Mouse (Mus musculus): ENCODE measurements at regions not wholly inside any gene's neighbourhood (a gene's known extent, or its start where the extent isn't known, plus 50 kb on each side); places are given as distances from the start of the nearest gene placed in this dataset.

DNA sequence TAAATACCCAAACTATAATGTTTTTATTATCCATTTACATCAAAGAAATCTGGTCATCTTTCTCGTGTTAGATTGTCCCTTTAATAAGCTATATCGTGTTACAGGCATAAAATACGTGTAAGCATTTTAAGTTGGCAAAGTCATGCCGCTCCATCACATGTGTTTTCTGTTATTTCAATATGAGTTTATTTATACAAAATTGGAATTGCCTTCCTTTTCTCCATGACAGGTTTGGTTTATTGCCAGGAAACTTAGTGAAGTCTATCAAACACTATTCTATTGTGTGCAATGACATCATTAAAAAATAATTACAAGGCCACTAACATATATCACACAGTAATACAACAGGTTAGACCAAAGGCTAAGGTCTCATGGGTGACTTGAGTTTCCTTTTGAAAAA, 400.8 kb upstream of the Zic4 start:
- 0 out of 2 replicates have a peak, but pooled peaks have one; percentile 32 for ATAC-seq (ENCODE audit: low FRiP score, low read depth)
- Histone ChIP-seq H3K4me2 (replicated peaks) (no peak overlapping the region), H3K9ac (no peak overlapping the region), H3K4me1 (no peaks in the 10 kb centered on the region), H3K36me3 (no peaks in the 10 kb centered on the region), H3K27ac (no peak overlapping the region), H3K27me3 (no peaks in the 10 kb centered on the region), H3K9me3 (no peaks in the 10 kb centered on the region), H3K4me3 (no peak overlapping the region)
- 32% methylated on average over 4 of the region's 4 CpGs for WGBS

DNA sequence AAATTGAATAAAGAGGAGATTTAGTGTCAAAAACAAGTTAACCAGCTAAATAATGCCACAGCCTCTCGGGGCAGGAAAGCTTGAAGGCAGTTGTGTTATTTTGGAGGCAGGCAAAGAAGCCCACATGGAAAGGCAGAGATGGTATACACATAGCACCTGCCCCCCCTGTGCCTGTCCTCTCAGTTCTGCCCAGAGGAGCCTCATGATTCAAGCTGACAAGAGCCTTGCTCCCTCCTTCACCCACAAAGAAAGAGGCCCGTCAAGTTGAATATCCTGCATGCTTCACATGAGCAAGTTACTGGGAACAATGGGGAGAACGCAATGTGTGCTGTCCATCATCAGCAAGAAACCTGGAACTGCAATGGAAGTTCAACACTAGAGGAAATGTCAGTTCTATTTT, 398.2 kb upstream of the Zic4 start:
- Histone ChIP-seq H3K27ac (no peak overlapping the region), H3K36me3 (no peaks in the 10 kb centered on the region), H3K4me2 (replicated peaks) (no peak overlapping the region), H3K9ac (no peak overlapping the region), H3K4me3 (no peak overlapping the region), H3K27me3 (no peaks in the 10 kb centered on the region), H3K4me1 (no peaks in the 10 kb centered on the region), H3K9me3 (no peaks in the 10 kb centered on the region)
- ATAC-seq (ENCODE audit: low FRiP score, low read depth) = no peak
- 78% methylated on average over 3 of the region's 3 CpGs for WGBS

DNA sequence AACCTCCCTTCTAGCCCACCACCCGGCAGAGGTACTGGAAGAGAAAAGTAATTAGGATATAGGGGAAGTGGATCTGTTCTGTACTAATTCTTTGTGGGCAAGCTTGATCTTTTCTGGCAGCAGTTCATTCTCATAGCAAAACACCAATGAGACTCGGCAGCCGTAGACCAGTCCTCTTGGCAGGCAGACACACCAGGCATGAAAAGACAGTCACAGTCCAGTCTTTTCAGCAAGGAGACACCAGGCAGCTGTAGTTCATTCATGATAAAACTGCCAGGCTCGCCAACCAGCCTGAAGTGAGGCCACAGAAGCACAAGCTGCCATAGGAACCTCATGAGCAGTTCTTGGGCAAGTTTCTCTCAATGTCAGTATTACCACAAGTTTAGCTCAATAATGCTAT, 383.5 kb upstream of the Zic4 start:
- Histone ChIP-seq H3K27me3 (no peaks in the 10 kb centered on the region), H3K4me2 (replicated peaks) (no peak overlapping the region), H3K9me3 (no peaks in the 10 kb centered on the region), H3K4me3 (no peak overlapping the region), H3K4me1 (no peaks in the 10 kb centered on the region), H3K36me3 (no peaks in the 10 kb centered on the region), H3K9ac (no peak overlapping the region), H3K27ac (no peak overlapping the region)
- 82% methylated on average over 4 of the region's 4 CpGs for WGBS
- no peak for ATAC-seq (ENCODE audit: low FRiP score, low read depth)

DNA sequence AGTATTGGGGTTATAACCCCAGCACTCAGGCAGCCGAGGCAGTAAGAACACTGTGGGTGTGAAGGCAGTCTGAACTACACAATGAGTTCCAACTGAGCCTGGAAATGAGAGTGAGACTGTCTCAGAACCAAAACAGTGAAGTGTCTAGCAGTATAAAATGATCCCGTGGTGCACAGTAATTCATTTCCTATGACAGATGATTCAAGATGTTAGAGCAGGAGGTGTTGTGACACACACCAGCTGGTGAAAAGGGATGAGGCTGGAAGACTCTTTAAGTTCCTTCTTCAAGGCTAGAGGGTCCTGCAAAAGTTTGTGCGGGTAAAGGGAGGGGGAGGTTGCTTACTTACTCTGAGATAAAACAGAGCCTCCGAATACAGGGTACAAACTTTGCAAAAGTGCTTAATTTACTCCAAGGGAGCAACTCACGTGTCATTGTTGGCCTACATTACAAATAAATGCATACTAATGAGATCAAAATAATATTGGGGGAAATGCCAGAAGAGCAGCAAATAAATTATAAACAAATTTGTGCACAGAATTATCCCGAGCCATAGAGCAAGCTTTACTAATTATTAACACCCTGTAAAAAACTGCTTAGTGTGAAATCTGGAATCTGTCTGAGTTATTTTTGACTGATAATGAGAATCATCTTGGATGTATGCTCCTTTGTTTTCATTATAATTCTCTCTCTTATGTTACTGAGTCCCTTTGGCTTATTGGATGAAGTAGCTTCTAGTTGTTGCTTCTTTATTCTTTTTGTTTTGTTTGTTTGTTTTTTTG, 382.0 kb upstream of the Zic4 start:
- H3K27me3 ChIP-seq = no peaks in the 10 kb centered on the region
- H3K4me1 ChIP-seq = no peaks in the 10 kb centered on the region
- 67% methylated on average over 6 of the region's 6 CpGs for WGBS
- H3K27ac ChIP-seq = no peak overlapping the region
- no peak overlapping the region for H3K4me2 ChIP-seq (replicated peaks)
- no peak overlapping the region for H3K4me3 ChIP-seq
- H3K36me3 ChIP-seq = no peaks in the 10 kb centered on the region
- H3K9ac ChIP-seq = no peak overlapping the region
- no peak for ATAC-seq (ENCODE audit: low FRiP score, low read depth)
- no peaks in the 10 kb centered on the region for H3K9me3 ChIP-seq

DNA sequence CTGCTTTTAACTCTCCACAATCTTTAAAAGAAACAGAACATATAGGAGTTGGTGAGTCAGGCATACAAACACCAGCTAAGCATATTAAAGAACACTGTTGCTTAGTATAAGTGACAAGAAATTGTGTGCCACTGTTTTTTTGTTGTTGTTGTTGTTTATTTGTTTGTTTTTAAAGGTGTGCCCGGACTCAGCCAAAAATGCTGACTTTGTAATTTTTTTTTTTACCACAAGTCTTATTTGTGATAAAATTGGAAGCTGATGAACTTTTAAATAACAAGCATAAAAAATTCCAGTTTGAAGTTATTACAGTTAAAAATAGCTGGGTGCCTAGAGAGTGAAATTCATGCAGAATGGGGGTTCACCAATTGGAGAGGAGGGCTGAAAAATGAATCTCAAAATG, 363.0 kb upstream of the Zic4 start:
- Histone ChIP-seq H3K9me3 (no peaks in the 10 kb centered on the region), H3K27me3 (no peaks in the 10 kb centered on the region), H3K36me3 (no peaks in the 10 kb centered on the region), H3K4me3 (no peak overlapping the region), H3K4me2 (replicated peaks) (no peak overlapping the region), H3K4me1 (no peaks in the 10 kb centered on the region), H3K27ac (no peak overlapping the region), H3K9ac (no peak overlapping the region)
- 79% methylated on average over 1 of the region's 1 CpGs for WGBS
- no peak for ATAC-seq (ENCODE audit: low FRiP score, low read depth)

DNA sequence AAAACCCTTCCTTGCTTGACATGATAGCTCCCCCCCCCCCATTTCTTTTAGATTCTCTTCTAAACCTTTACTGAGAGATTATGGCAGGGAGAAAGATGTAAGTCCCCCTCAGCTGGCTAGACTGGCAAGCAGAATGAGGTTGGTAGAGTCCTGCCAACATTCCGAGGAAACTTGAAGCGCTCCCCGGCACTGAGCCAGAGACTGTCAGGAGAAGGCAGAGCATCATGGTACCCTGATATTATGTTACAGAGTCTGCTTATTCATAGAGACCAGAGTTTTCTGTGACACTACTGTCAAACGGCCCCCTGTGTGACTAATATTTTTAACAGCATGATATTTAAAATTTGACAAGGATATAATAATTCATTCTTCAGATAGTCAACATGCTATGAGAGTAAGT, 358.0 kb upstream of the Zic4 start:
- no peaks in the 10 kb centered on the region for H3K36me3 ChIP-seq
- peak; percentile 64 for ATAC-seq (ENCODE audit: low FRiP score, low read depth)
- no peaks in the 10 kb centered on the region for H3K9me3 ChIP-seq
- H3K4me1 ChIP-seq = no peaks in the 10 kb centered on the region
- H3K27me3 ChIP-seq = no peaks in the 10 kb centered on the region
- no peak overlapping the region for H3K27ac ChIP-seq
- no peak overlapping the region for H3K4me2 ChIP-seq (replicated peaks)
- no peak overlapping the region for H3K4me3 ChIP-seq
- WGBS = 70% methylated on average over 4 of the region's 4 CpGs
- H3K9ac ChIP-seq = no peak overlapping the region

DNA sequence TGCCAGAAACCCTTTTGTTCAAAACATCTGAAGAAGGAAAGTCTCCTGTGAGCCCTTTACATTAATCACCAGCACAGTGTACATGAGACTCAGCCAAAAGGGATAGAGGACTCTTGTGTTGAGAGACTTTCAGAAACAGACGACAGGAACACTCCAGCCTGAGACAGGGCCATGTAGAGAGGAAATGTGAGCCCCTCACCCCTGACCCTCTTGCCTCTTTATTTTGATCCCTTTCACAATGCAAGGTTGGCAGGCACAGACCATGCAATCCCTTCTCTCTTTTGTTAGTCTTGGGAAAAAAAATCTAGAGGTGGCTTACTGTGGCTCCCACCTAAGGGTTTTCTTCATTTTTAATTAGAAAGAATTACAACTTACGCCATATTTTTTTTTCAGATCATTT, 321.7 kb upstream of the Zic4 start:
- 50% methylated on average over 2 of the region's 2 CpGs for WGBS
- Histone ChIP-seq H3K4me2 (replicated peaks) (no peak overlapping the region), H3K27ac (no peak overlapping the region), H3K36me3 (no peaks in the 10 kb centered on the region), H3K4me3 (no peak overlapping the region), H3K4me1 (no peaks in the 10 kb centered on the region), H3K9ac (no peak overlapping the region), H3K9me3 (no peaks in the 10 kb centered on the region), H3K27me3 (no peaks in the 10 kb centered on the region)
- no peak for ATAC-seq (ENCODE audit: low FRiP score, low read depth)

DNA sequence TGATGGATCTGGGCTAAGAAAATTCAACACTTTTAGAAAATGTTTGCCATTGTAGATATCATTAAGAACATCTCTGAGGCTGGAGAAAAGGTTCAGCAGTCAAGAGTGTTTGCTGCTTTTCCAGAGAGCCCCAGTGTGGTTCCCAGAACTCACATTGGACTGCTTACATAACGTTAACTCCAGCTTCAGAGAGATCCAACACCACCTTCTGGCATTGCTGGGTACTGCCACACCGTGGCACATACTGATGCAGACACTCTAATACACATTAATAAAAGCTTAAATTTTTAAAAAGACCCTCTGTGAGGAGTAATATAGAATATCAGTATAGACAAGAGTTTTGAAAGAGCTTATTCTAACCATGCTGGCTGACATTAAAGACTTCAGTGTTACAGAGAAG, 313.6 kb upstream of the Zic4 start:
- Histone ChIP-seq H3K4me1 (no peaks in the 10 kb centered on the region), H3K27me3 (no peaks in the 10 kb centered on the region), H3K27ac (no peak overlapping the region), H3K4me2 (replicated peaks) (no peak overlapping the region), H3K9ac (no peak overlapping the region), H3K9me3 (no peaks in the 10 kb centered on the region), H3K4me3 (no peak overlapping the region), H3K36me3 (no peaks in the 10 kb centered on the region)
- WGBS = 30% methylated on average over 2 of the region's 2 CpGs
- ATAC-seq (ENCODE audit: low FRiP score, low read depth) = no peak

DNA sequence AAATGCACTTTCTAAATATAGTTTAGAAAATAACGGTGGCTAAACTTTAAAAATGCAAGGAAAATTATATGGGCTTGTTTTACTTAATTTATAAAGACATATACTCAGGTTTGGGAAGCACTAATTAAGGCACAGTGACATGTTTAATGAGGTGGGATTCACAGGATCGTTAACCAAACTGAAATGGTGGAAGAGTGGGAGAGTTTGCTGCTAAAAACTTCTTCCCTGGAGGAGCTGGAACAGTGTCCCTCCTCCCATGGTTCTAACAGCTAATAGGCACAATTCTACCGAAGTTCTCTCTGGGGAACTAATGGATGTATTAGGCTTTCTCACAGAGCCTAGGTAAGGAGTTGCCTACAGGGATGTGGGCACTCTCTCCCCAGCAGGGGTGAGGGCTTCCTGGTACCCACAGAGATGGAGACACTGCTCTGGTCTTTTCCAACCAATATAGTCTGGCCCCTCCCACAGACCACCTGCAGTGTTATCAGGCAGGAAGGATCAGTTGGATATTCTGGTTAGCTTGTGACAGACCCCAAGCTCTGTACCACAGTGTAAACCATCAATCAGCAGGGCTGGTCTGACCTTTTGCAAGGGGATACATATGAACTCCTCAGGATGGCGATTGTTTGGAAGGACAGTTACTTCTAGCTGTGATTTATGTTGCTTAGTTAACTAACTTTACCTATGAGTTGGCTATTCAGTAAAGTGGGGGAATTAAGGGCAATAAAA, 309.0 kb upstream of the Zic4 start:
- Histone ChIP-seq H3K27me3 (no peaks in the 10 kb centered on the region), H3K4me2 (replicated peaks) (no peak overlapping the region), H3K4me1 (no peaks in the 10 kb centered on the region), H3K36me3 (no peaks in the 10 kb centered on the region), H3K27ac (no peak overlapping the region), H3K9me3 (no peaks in the 10 kb centered on the region), H3K4me3 (no peak overlapping the region), H3K9ac (no peak overlapping the region)
- ATAC-seq (ENCODE audit: low FRiP score, low read depth) = no peak
- WGBS = 26% methylated on average over 4 of the region's 4 CpGs

DNA sequence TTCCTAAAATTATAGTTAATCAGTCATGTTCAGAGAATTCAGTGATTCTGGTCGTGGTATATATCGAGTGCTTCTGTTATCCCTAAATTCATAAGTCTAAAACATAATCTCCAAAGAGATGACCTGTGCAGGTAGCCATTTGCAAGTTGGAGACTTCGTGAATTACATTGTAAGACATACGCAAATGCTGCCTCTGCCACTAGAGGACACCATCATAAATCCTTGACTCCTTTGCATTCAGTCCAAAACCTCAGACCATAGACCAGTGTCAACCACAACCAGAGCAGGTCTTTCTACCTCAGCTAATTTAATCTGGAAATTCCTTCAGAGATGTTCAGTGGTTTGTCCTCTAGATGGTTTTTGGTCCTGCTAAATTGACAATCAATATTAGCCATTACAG, 302.8 kb upstream of the Zic4 start:
- H3K27me3 ChIP-seq = no peaks in the 10 kb centered on the region
- no peaks in the 10 kb centered on the region for H3K4me1 ChIP-seq
- no peak for ATAC-seq (ENCODE audit: low FRiP score, low read depth)
- no peak overlapping the region for H3K4me3 ChIP-seq
- no peak overlapping the region for H3K9ac ChIP-seq
- WGBS = 78% methylated on average over 4 of the region's 4 CpGs
- H3K9me3 ChIP-seq = no peaks in the 10 kb centered on the region
- no peak overlapping the region for H3K4me2 ChIP-seq (replicated peaks)
- H3K36me3 ChIP-seq = no peaks in the 10 kb centered on the region
- H3K27ac ChIP-seq = no peak overlapping the region

DNA sequence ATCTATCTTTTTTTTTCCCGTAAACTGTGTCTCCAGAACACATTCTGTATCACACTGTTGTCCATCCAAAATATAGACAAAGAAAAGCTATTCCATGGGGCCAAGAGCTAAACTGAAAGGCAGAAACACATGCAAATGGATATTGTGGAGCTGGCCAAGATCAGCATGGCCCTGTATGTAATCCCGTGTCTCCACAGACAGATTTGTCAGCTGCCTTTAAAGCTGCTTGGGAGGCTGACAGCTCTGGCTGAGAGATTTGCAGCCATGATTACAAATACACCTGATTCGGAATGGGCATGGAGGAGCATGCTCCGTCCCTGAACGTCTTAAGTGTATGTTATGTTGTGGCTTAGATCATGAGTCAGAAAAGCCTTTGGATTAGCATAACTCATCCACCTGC, 292.7 kb upstream of the Zic4 start:
- Histone ChIP-seq H3K4me3 (no peak overlapping the region), H3K4me1 (0 out of 2 replicates have a peak, but pooled peaks cover 3% of the 10 kb centered on the region), H3K9me3 (no peaks in the 10 kb centered on the region), H3K36me3 (no peaks in the 10 kb centered on the region), H3K4me2 (replicated peaks) (no peak overlapping the region), H3K9ac (no peak overlapping the region), H3K27me3 (no peaks in the 10 kb centered on the region), H3K27ac (no peak overlapping the region)
- 72% methylated on average over 5 of the region's 5 CpGs for WGBS
- no peak for ATAC-seq (ENCODE audit: low FRiP score, low read depth)

DNA sequence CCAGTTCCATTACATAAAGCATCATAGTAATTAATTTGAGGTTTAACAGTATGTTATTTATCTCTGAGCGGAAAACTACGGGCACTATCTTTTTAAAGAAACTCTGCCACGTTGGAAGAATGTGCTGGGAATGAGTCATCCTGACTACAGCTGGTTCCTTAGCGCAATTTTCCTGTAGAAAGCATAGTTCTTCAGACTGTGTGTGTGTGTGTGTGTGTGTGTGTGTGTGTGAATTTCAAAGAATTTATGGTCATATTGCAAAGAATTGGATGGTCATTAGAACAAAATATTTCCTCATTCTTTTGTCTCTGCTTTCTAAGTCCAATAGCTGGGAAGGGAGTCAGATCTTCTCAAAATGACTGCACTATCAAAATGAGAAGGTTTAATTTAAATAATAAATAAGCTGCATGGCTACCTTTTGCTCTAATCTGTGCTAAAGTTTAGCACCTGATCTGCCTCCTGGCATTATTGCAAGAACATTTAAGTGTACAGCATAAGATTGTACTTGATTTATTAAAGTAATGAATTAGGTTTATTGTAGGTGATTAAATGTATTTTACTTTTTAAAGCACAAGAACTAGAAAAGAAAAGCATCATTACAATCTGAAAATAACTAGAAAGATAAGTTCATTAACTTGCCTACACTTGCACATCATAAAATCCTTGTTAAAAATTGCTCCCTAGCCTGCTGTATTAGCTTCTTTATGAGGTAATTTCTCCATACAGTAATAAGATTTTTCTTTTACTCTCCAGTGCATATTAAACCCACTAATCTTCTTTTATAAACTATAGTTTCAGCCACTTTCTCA, 288.6 kb upstream of the Zic4 start:
- Histone ChIP-seq H3K27ac (no peak overlapping the region), H3K27me3 (no peaks in the 10 kb centered on the region), H3K9me3 (no peaks in the 10 kb centered on the region), H3K4me3 (no peak overlapping the region), H3K4me2 (replicated peaks) (no peak overlapping the region), H3K4me1 (0 out of 2 replicates have a peak, but pooled peaks cover 3% of the 10 kb centered on the region), H3K9ac (no peak overlapping the region), H3K36me3 (no peaks in the 10 kb centered on the region)
- 68% methylated on average over 4 of the region's 4 CpGs for WGBS
- no peak for ATAC-seq (ENCODE audit: low FRiP score, low read depth)
